Mouse (Mus musculus) liver, postnatal 0 days (tissue): ENCODE measurements at regions not wholly inside any gene's neighbourhood (a gene's known extent, or its start where the extent isn't known, plus 50 kb on each side); places are given as distances from the start of the nearest gene placed in this dataset.

Experiments used
- CTCF ChIP-seq: sonication (generic); IDR thresholded peaks from 2 replicates; pipeline ENCODE4 v1.5.1; 2016; ENCODE audit warnings: antibody characterized with exemption, low read depth
- EP300 ChIP-seq: IDR thresholded peaks from 2 replicates; pipeline ENCODE4 v1.6.1; 2016; ENCODE audit warnings: antibody characterized with exemption, low read depth, mild to moderate bottlenecking

- no peak for TF ChIP-seq CTCF
- no peak for TF ChIP-seq EP300
Measured at GRCm38 (mm10) chr17:49225255-49226015, 202.7 kb upstream of the Mocs1 start.
